Mouse (Mus musculus): Measurements from ENCODE around the gene Rapgef2.
"Not testable (repeated sequence)": the region's sequence is repeated elsewhere in the genome, so short reads cannot be mapped to it uniquely, and the experiment has no call there.

Gene Rapgef2

DNA sequence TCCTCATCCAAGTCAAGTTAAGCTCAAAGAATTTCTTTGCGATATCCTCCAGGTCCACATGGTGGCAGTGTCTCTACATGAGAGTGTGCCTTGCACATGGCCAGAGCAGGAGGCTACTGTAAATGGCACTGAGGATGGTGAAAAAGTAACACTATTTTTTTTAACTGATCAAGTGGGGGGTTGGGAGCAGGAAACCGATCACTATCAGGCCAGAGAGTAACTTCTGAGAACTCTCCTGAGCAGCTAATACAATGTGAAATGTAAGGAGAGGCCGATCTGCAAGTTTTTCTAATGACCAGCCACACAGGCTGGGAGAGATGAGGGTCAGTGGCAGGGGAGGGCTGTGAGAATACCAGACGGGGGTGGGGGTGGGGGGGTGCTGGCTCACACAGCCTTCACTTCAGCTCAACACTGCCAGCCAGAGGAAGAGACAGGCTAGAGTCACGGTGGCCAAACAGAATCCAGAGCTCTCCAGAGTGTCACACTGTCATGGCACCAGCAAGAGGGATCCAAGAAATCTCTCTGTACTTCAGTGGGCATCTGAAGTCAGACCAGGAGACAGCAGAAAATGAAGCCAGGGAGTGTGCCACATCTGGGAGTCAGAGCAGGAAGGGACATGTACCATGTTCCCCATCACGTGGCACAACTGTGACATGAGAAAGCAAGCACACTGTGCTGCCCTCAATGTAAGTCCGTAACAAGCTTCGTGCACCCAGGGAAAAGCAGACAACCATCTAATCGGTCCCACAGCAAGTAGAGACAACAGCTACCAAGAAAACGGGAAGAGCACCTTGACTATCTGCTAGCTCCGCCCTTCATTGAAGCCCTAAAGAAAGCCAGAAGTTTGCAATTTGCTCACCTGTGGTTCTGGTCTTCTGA lies 83.8 kb downstream of the Rapgef2 start:
- DNase-seq = peak; percentile 71 to 86

DNA sequence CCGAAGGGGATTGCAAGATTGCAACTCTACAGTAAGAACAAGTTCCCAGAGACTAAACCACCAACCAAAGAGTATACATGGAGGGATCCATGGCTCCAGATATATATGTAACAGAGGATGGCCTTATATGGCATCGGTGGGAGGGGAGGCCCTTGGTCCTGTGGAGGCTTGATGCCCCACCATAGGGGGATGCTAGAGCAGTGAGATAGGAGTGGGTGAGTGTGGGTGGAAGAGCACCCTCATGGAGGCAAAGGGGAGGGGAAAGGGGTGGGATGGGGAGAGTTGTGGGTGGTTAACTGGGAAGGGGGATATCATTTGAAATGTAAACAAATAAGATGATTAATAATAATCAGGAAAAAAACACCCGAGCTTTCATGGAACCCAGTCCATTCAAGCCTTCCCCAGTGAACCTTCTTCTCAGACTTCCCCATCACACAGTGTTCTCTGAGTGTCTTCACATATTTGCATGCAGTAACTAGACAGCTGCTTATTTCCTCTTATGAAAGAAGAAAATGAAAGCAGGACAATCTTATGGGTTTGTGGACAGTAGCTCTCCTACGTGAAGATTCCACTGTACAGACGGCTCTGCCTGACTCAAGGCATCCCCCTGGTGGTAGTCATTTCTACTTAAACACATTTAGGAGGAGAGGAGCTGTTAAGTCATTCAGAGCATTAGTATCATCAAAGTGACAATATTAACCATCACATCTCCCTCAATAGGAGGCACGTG lies 89.4 kb downstream of the Rapgef2 start:
- DNase-seq = peak; percentile 42 to 77

DNA sequence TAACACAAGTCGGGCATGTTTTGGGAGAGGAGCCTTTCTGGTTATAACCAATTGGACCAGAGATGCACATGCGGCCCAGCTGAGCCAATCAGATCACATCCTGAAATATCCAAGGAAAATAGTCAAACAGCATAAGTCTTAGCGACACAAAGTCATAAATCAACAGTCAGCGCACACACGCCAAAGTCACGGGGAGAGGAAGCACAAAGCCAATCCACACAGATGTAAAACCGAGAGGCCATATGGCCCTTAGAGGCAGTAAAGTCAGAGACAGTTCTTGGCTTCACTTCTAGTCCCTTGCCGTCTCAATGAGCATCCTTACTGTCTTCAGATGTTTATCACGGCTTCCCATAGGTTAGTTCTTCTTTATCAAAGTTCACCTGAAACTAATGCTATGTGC lies 91.0 kb downstream of the Rapgef2 start:
- peak in 1 of 2 experiments; percentile 48 for DNase-seq

DNA sequence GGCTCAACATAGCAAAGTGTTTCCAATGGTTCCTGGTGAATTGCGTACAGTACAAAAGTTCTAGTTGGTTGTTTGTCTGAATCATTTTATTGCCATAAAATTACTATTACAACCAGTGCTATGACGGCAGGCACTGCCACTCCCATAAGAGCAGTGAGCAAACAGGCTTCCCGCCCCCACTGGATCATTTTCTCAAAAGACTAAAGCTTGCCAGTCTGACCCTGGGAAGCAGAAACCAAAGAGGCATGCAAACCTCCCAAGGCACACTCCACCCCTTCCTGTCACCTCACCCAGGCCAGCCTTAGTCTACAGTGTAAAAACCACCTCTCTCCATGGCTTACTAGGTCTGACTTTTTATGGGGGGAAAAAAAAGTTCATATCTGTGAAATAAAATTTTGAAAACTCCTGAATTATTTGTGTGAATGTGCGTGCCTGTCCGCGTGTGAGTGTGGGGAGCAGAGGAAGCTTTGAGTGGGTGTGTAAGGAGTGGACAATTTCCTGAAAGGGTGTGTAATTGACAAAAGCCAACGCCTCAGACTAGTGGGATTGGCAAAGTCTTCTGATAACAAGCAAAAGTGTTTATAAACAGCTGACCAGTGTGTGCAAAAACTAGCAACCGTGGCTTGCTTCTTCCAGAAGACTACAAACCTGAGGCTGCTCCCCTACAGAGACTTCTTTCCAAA lies 92.1 kb downstream of the Rapgef2 start:
- DNase-seq = no peak

DNA sequence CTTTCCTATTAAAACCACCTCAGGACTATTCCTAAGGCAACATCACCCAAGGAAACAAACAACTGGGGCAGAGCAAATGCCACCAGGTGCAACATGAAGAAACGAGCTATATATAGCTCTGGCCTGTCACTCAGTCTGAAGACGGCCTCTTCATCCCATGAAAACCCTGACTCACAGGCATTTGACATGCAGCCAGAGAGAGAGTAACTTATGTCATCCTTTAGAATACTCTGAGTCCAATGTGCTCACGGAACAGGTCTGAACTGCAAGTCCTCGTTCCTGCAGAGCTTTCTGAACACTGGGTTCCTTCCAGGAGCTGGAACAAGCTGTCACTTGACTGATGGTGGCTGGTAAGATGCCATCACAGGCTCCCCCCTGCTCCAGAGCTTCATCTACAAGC lies 93.3 kb downstream of the Rapgef2 start:
- peak; percentile 73 to 74 for DNase-seq

DNA sequence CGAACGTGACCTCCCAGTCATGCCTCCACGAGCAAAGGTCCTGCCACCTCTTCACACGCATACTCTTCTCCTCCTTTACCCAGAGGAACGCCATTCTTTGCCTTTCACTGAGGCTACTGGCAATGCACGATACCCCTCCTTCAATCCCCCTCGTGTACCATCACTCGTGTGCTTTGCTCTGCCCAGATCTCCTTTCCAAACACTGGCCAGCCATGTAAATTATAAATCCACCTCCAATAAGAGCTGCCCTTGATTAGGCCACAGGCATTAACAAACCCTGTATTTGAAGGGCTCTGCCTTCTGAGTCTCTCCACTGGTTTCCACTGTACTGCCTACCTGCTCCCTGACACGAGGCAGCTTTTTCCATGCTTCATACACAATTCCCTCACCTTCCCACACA lies 94.3 kb downstream of the Rapgef2 start:
- no peak for DNase-seq

DNA sequence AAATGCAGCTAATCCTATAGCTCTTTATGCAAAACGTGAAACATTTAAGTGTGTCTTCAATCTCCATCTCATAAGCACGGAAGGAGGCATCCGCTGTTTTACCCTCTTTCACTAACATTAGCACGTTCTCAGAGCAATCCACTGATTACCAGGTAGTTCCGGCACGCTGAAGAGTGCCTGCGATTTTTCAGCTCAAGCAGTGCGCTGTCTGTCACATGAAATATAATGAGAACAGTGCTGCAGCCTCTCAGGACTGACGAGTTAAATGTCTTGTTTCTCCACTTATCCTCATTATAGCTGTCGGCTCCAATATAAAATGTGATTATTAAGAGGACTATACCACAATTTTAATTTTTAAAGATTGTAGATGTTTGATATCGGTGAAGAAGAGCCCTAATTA lies 94.8 kb downstream of the Rapgef2 start:
- DNase-seq = no peak

DNA sequence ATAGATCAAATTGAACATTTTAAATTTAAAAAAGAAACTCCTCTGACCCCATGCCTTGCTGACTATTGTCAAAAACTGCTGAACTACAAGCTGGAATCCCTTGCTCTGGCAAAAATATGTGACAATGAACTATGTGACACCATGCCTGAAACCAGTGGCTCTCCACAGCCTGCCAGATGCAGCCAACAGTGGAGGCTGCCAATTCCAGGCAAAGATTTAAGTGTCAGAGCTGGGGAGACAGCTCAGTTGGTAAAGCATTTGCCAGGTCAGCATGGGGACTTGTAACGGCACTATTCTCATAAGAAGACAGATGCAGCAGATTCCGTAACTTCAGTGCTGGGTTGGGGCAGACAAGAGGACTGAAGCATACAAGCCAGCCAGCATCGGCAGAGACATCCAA lies 95.9 kb downstream of the Rapgef2 start:
- peak in 1 of 2 experiments; percentile 5 for DNase-seq

DNA sequence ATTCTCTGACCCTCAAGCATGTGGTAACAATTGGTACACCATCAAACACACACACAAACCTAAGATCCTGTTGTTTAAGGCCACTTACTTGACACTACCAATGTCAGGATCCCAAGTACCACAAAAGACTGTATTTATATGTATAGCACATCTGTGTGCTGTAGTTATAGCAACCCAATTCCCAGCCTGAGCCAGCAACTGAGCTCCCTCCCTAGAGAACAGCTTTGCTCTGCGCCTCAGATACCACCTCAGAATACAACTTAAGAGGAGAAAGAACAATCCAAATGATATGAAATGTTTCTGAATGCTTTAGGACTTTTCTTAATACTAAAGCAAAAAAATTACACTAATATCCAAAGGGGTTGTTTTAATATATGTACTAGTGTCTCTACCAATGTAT lies 98.4 kb downstream of the Rapgef2 start:
- DNase-seq = no peak

DNA sequence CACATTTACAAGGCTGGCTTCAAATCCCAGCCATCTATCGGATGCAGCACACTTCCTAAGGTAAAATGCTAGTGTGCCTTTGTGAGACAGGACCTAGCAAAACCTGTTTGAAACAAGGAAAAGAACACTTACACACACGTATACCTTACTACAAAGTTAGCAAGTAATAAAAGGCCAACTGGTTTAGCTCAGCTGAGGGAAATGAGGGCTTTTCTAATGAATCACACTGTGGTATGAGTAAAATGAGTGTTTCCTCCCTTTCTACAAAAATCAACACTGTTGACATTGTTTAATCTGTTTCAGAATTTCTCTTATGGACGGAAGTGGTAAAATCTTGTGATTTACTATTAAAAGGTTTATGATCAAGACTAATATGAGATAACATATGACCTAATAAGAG lies 104.0 kb downstream of the Rapgef2 start:
- no peak for DNase-seq

DNA sequence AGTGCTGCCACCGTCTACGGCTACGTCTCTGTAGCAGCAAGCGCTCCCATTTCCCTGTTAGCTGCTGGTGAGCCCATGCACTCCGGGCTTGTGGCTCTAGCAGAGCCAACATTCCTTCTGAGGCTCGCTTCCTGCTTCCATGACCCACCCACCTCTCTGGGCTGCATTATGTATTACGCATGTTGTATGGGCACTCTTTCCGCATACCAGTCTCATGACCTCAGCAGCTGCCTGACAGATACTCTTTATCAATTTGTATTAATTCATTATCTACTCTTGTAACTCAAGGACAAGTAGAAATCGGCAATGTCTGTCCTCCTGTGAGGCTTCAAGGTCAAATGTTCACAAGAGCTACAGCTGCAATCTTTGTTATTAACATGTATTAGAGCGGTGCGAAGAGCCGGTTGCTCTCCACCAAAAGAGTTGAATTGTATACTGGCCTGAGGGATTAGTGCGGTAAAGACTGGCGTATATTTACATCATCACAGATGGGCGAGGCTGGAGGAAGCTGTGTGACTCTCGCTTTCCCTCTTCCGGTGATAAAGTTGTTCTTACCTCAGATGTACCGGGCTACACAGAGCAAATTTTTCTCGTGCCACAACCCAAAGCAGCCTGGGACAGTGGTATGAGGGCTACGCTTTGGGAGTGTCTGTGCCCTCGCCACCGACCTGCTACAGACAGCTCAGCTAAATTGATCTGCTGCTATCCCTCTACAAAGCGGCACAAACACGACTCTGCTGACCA lies 104.9 kb downstream of the Rapgef2 start:
- DNase-seq = no peak

DNA sequence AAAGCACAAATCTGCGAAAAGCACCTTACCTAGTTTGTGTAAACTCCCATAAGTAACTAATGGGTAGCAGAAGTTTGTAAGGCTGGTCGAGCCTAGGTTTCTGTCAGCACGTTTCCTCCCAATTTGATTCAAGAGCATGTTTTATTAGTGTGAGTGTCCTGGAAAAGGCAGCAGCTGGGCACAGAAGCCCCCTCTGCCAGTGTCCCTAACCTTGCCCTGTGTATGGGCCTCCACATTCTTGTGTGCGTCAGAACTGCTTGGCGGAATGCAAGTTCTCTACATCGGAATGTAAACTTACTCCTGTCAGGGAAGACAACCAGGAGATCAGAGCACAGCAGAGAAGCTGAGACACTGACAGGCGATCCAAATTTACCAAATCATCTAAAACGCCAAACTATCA lies 106.2 kb downstream of the Rapgef2 start:
- no peak for DNase-seq

DNA sequence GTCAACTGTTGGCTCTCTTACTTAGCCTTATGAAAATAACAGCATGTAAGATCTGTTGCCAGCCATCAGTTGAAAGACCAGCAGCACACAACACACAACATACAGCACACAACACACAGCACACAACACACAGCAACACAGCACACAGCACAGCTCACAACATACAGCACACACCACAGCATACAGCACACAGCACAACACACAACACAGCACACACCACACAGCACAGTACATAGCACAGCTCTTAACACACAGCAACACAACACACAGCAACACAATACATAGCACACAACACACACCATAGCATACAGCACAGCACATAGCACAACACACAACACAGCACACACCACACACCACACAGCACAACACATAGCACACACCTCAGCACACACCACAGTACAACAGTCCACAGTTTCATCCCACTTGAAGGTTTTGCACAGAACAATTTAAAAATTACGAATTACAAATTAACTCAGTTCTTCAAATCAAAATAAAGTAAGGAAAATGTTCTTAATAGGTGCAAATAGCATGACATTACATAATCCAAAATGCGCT lies 106.7 kb downstream of the Rapgef2 start:
- no peak for DNase-seq

DNA sequence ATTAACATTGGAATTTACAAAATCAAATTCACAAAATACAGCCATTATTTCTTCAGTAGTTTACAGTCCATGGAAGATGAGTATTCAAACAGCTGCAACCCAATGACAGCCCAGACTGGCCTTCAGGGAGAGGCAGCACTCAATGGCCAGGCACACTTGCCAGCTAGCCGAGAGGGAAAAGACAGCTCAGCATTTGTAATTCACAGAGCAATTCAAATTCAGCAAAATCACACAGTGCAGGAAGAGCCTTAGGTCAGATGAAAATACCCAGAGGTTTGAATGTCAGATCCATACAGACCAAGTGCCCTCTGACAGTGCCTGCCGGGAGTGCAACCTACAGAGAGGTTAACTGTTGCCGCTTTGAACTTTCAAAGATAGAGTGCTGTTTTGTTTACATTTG lies 107.6 kb downstream of the Rapgef2 start:
- no peak for DNase-seq

DNA sequence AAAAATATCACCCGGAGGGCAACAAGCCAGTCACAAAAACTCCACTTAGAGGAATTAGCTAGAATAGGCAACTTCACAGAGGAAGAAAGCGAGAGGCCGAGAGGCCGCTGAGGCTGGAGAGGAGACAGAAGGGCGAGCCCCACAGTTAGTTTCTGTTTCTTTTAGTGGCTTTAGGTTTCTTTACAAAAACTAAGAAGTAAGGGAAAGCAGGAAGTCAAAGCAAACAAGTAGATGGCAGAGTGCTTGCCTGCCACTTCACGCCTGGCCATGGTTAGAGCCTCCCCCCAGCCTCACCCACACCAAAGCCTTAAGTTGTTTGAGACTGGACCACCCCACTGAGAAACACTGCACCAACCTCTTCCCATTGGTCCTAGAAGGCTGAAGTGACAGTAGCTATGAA lies 108.2 kb downstream of the Rapgef2 start:
- no peak for DNase-seq

DNA sequence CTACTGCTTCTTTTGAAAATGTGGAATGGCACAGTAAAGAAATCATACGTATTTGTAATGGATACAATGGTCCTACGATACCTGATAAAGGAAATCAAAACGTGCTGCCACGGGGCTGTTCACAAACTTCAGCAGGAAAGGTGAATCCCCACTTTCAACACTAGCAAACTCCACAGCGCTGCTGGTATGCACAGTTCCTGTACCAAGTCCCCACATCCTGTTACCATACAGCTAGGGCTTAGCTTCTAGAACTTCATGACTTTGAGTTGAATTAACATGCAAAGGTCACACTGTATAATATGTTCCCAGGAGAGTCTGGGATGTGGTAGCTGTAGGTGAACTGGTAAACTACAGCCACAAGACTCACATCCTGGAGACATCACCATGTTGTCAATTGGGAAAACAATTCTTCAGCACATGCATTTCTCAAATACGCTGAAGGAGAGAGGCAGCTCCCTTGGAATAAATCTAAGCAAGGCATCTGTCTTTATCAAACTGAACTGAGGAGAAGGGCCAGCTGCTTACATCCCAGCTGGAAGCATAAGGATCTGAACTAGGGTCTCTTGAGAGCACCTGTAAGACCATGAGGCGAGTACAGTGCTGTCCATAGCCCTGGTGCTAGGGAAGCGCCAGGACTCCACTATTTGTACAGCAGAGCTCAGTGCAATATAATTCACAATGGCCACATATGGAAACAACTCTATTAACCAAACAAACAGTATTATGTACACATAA lies 109.0 kb downstream of the Rapgef2 start:
- no peak for DNase-seq

DNA sequence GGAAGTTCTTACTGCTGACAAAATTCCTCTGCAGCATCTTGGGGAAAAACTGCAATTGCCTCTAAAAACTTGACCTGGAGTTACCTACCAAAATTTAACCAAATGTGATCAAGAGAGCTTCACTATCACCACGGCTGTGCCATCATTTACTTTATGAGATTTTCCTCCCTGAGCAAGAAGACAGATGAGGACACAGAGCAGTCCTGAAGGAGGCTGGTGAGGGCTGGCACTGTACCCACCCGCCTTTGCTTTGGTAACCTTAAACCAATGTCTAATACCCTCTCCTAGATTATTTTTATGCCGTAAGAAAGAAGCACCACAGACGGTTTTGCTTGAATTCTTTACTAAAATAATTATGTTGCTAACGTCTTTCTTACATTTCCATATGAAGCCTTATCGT lies 112.1 kb downstream of the Rapgef2 start:
- no peak for DNase-seq

DNA sequence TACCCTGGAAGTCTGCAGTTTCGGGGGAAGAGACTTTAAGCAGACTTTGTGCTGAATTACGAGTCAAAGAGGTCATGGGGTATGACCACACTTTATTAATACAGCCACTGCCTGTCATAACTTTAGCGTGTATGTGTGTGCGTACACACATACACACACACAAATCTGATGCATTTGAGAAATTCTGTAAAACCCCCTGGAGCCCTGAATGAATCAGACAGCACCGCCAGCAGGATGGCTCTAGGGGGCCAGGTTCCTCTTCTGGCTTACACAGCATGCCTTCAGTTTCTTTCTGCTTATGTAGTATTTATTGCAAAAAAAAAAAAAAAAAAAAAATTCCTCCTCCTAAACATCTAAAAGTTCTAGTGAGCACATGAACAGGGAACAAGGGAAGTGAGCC lies 113.0 kb downstream of the Rapgef2 start:
- no peak for DNase-seq

DNA sequence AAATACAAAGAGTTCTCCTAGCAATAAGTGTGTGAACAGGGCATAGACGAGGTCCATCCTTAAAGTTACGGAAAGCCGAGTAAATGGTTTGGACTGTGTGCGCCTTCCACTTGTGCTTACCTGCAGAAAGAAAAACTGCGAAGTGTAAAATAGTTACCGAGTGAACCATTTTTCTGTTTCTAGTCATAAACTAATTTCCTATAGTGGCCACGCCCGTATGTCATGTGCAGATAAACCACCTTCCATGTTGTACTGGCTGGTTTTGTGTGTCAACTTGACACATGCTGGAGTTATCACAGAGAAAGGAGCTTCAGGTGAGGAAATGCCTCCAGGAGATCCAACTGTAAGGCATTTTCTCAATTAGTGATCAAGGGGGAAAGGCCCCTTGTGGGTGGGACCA lies 115.2 kb downstream of the Rapgef2 start:
- not testable (repeated sequence) for DNase-seq

DNA sequence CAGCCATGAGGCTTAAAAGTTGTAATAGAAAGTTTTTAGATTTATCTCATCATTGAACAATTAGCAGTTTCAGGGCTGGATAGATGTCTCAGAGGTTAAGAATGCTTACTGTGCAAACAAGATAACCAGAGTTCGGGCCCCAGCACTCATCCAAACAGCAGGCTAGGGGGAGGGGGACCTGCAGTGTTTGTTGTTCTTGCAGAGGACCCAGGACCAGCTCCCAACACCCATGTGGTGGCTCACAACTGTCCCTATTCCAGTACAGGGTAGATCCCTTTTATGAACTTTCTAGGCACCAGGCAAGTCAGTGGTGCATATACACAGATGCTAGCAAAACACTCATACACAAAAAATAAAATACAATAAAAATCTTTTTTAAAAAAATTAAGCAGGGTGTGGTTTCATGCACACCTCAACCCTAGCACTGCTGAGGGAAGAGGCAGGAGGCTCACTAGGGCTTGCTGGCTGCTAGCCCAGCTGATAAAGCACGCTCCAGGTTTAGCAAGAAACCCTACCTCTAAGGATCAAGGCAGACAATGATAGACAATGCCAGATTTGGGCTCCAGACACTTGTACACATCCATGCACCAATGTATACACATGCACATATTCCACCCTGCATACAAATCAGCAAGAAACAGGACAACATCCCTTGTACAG lies 118.0 kb downstream of the Rapgef2 start:
- DNase-seq = peak; percentile 28 to 55

DNA sequence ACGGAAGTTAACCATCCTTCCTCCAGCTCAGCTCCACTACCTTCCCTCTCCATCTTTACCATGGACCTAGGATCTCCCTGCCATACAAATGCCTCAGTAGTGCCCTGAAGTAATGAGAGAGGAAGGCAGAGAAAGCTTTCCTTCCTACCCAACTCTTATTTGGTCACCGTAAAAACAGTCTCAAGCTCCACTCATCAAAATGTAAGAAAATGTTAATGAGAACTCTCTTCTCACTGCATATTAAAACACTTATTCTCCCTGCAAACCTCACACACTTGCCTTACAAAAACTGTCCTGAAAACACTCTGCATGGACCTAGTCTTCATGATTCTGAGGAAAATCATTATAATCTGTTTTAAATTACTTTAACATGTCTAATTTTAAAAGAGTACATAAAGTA lies 118.7 kb downstream of the Rapgef2 start:
- no peak for DNase-seq
